Mouse (Mus musculus) testis, adult 2 months (tissue): ENCODE results near the gene Zfp740.

ENCODE experiments used
- CTCF ChIP-seq: fragments of 200-500 bp; IDR thresholded peaks from 2 replicates; pipeline ENCODE4 v1.5.1; 2012; ENCODE audit warnings: low read depth, mild to moderate bottlenecking, inconsistent platforms, low read length, moderate library complexity; ENCODE audit not compliant: control insufficient read depth, insufficient read depth, insufficient replicate concordance
- POLR2A ChIP-seq: fragments of 200-500 bp; IDR thresholded peaks from 2 replicates; pipeline ENCODE4 v1.6.1; 2012; ENCODE audit warnings: low read depth, mild to moderate bottlenecking, inconsistent platforms, low read length, moderate library complexity; ENCODE audit not compliant: control insufficient read depth

GRCm38 (mm10) chr15:102258581-102259253 lies 55.7 kb downstream of the Zfp740 start:
- no peak for TF ChIP-seq CTCF
- TF ChIP-seq POLR2A: no peak
